Mouse (Mus musculus) embryonic facial prominence, embryonic 15.5 days (tissue): ENCODE data around the gene Mul1. TPM values are rescaled to one million over a fixed set of nuclear protein-coding genes. Genes with fewer than 3 reads are reported as not detected.
"Not testable (repeated sequence)": the region's sequence is repeated elsewhere in the genome, so short reads cannot be mapped to it uniquely, and the experiment has no call there.

Source experiments
- ATAC-seq: fragments of 200-750 bp; cut with Nextera tagmentation; 2 replicates; pipeline ENCODE4 v1.8.0; 2017; ENCODE audit warnings: low read depth, moderate TSS enrichment; ENCODE audit not compliant: insufficient number of reproducible peaks, low FRiP score, low TSS enrichment
- H3K27ac ChIP-seq: fragments of 300-500 bp; sonication (generic); replicated peaks from 2 replicates; pipeline ENCODE4 v1.5.1; 2015; ENCODE audit warnings: mild to moderate bottlenecking, inconsistent platforms
- H3K27me3 ChIP-seq: fragments of 300-500 bp; sonication (generic); 2 replicates; pipeline ENCODE4 v1.6.1; 2015; ENCODE audit warnings: inconsistent platforms
- H3K36me3 ChIP-seq: fragments of 300-500 bp; sonication (generic); 2 replicates; pipeline ENCODE4 v1.6.1; 2015; ENCODE audit warnings: mild to moderate bottlenecking, inconsistent platforms
- H3K4me1 ChIP-seq: fragments of 300-500 bp; sonication (generic); 2 replicates; pipeline ENCODE4 v1.6.1; 2015; ENCODE audit warnings: inconsistent platforms
- H3K4me2 ChIP-seq: fragments of 300-500 bp; sonication (generic); replicated peaks from 2 replicates; pipeline ENCODE4 v1.6.1; 2015; ENCODE audit warnings: mild to moderate bottlenecking, inconsistent platforms
- H3K4me3 ChIP-seq: fragments of 300-500 bp; sonication (generic); replicated peaks from 2 replicates; pipeline ENCODE4 v1.5.1; 2015; ENCODE audit warnings: mild to moderate bottlenecking, inconsistent platforms
- H3K9ac ChIP-seq: fragments of 300-500 bp; sonication (generic); 2 replicates; pipeline ENCODE4 v1.6.1; 2015; ENCODE audit warnings: inconsistent platforms
- H3K9me3 ChIP-seq: fragments of 300-500 bp; sonication (generic); replicated peaks from 2 replicates; pipeline ENCODE4 v1.6.1; 2016; ENCODE audit warnings: inconsistent platforms
- WGBS: fragments of 180-500 bp; shearing (Covaris S2); methylation state at CpG from one replicate; pipeline ENCODE4 v1.1.7; 2015; 5-methylcytosine and 5-hydroxymethylcytosine counted together
- polyA plus RNA-seq: library from polyadenylated mRNA; unstranded; fragments of >200 nt; fragmentation: Nextera tagmentation; extraction: Ambion mirVana; gene quantifications from 2 replicates; pipeline ENCODE4 v1.2.1, GENCODE M21; 2015

Gene Mul1
- polyA plus RNA-seq, 1 experiment from 2014 or later: 17.7 TPM

DNA sequence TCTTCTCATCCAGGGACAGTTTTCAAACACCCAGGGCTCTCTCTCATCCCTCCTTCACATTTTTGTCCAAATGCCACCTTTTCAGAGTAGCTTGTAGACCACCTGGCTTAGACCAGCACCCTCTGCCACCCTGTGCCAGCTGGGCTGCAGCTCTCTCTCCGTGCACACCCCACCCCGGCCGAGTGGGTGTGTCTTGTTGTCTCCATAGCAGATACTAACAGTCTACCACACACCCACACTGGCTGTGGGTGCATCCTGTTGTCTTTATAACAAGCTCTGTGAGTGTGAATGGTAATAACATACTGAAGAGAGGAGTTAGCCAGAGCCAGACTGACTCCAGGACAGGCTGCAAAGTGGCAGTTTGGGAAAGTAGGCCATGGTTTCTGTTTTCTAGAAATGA lies 18.5 kb upstream of the Mul1 start:
- H3K9ac ChIP-seq: no peak overlapping the region
- no peaks in the 10 kb centered on the region for H3K36me3 ChIP-seq
- ATAC-seq: no peak
- H3K4me3 ChIP-seq: no peak overlapping the region
- no peaks in the 10 kb centered on the region for H3K9me3 ChIP-seq
- H3K4me1 ChIP-seq: peaks cover 9% of the 10 kb centered on the region; the same call in 1 of the 2 replicates
- WGBS: 73% methylated on average over 3 of the region's 3 CpGs
- no peak overlapping the region for H3K27ac ChIP-seq
- no peak overlapping the region for H3K4me2 ChIP-seq
- H3K27me3 ChIP-seq: peaks cover 42% of the 10 kb centered on the region

DNA sequence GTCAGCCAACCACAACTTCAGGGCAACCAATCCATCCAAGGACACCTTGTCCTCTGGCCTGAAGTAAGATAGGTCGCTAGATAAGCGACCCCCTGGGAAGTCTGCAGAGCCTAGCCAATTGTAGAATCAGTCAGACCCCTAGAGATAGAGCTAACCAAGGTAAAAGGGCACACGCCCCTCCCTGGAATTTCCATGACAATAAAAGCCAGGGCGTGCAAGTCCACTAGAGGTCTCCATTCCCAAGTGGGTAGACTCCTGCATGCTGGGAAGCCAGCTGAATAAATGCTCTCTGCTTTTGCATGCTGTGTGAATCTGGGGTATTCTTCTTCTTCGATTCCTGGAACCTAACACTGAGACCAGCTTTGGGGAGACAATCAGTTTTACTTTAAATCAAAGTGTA lies 18.1 kb upstream of the Mul1 start:
- Histone ChIP-seq H3K4me3 (no peak overlapping the region), H3K27me3 (peaks cover 42% of the 10 kb centered on the region), H3K36me3 (no peaks in the 10 kb centered on the region), H3K9me3 (no peaks in the 10 kb centered on the region), H3K4me1 (peaks cover 9% of the 10 kb centered on the region; the same call in 1 of the 2 replicates), H3K27ac (no peak overlapping the region), H3K9ac (no peak overlapping the region), H3K4me2 (no peak overlapping the region)
- no peak for ATAC-seq
- WGBS: 54% methylated on average over 5 of the region's 5 CpGs

DNA sequence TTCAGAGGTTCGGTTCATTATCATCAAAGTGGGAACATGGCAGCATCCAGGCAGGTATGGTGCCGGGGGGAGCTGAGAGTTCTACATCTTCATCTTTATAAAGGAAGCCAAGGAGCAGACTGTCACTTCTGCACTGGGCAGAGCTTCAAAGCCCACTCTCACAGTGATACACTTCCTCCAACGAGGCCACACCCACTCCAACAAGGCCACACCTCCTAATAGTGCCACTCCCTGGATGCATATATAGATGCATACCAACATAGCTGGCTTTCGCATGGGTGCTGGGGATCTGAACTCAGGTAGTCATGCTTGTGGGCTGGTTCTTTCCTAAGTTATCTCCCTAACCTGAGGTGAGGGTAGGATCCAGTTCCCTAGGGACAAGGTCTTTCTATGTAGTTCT lies 16.6 kb upstream of the Mul1 start:
- Histone ChIP-seq H3K4me2 (no peak overlapping the region), H3K9ac (no peak overlapping the region), H3K4me3 (no peak overlapping the region), H3K27me3 (peaks cover 39% of the 10 kb centered on the region), H3K4me1 (peaks cover 9% of the 10 kb centered on the region; the same call in 1 of the 2 replicates), H3K9me3 (no peaks in the 10 kb centered on the region), H3K27ac (no peak overlapping the region), H3K36me3 (no peaks in the 10 kb centered on the region)
- ATAC-seq: no peak
- 77% methylated on average over 4 of the region's 4 CpGs for WGBS

DNA sequence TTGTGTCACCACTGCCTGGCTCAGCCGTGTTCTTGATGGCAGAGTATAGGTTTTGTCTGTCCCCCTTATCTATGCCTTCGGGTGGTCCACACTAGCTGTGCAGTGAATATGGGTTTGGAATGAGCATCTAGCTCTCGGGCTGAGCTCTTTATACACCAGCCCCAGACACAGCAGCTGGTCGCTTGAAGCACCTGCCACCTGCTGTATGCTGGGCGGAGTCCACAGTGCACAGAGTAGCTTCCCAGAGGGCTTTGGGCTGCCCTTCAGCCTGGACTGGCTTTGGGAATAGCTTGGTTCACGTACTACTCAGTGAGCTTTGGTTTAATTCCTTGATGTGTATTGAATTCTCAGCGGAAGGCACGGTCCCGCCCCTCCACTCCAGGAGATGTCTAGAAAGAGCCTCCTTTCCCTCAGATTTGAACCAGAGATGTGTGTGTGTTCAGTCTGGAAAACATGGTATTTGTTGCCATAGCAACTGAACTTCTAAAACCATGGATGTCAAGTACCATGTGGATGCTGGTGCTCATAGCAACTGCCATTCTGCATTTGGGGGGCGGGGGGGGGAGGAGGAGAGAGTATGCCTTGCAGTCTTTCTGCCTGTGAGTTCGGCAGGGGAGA lies 16.0 kb upstream of the Mul1 start:
- H3K4me3 ChIP-seq: no peak overlapping the region
- H3K9me3 ChIP-seq: no peaks in the 10 kb centered on the region
- H3K4me1 ChIP-seq: peaks cover 9% of the 10 kb centered on the region; the same call in 1 of the 2 replicates
- H3K9ac ChIP-seq: no peak overlapping the region
- 59% methylated on average over 11 of the region's 11 CpGs for WGBS
- no peaks in the 10 kb centered on the region for H3K36me3 ChIP-seq
- peaks cover 35% of the 10 kb centered on the region for H3K27me3 ChIP-seq
- no peak overlapping the region for H3K27ac ChIP-seq
- H3K4me2 ChIP-seq: no peak overlapping the region
- no peak for ATAC-seq

DNA sequence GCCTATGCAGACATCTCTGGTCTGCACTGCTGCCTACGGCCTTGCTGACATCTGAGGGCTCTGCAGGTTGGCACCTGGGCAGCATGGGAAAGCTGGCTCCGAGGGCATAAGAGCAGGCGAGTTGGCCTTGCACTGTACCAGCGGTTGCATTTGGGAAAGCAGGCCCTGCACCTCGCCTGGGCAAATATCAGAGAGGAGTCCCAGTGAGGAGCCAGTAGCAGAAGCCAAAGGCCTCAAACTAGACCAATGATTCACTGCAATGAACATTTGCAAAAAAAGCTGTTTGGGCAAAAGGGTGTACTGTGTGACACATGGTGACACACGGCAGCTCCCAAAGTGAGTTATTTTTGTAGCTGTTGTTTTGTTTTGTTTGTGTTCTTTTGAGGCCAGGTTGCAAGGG lies 9.4 kb upstream of the Mul1 start:
- H3K36me3 ChIP-seq: no peaks in the 10 kb centered on the region
- 0 out of 2 replicates have a peak, but pooled peaks cover 5% of the 10 kb centered on the region for H3K27me3 ChIP-seq
- H3K4me3 ChIP-seq: no peak overlapping the region
- H3K4me2 ChIP-seq: no peak overlapping the region
- no peak for ATAC-seq
- no peaks in the 10 kb centered on the region; the same call in 1 of the 2 replicates for H3K4me1 ChIP-seq
- no peak overlapping the region for H3K27ac ChIP-seq
- H3K9me3 ChIP-seq: no peaks in the 10 kb centered on the region
- no peak overlapping the region for H3K9ac ChIP-seq
- 76% methylated on average over 6 of the region's 6 CpGs for WGBS

DNA sequence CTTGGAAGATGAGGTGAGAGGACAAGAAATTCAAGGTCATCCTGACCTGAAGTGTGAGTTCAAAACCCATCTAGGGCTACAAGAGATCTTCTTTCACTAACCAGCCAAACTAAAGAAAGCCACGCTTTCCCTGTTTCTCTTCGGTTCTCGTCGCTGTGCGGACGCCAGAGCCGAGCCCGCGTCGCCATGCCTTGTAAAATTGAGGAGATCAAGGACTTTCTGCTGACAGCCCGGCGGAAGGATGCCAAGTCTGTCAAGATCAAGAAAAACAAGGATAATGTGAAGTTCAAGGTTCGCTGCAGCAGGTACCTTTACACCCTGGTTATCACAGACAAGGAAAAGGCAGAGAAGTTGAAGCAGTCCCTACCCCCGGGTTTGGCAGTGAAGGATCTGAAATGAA lies 8.9 kb upstream of the Mul1 start:
- H3K9ac ChIP-seq, H3K4me1 ChIP-seq, H3K9me3 ChIP-seq, H3K27me3 ChIP-seq, H3K36me3 ChIP-seq, ATAC-seq, H3K4me3 ChIP-seq, H3K4me2 ChIP-seq, H3K27ac ChIP-seq: not testable (repeated sequence)
- WGBS: 88% methylated on average over 14 of the region's 14 CpGs

DNA sequence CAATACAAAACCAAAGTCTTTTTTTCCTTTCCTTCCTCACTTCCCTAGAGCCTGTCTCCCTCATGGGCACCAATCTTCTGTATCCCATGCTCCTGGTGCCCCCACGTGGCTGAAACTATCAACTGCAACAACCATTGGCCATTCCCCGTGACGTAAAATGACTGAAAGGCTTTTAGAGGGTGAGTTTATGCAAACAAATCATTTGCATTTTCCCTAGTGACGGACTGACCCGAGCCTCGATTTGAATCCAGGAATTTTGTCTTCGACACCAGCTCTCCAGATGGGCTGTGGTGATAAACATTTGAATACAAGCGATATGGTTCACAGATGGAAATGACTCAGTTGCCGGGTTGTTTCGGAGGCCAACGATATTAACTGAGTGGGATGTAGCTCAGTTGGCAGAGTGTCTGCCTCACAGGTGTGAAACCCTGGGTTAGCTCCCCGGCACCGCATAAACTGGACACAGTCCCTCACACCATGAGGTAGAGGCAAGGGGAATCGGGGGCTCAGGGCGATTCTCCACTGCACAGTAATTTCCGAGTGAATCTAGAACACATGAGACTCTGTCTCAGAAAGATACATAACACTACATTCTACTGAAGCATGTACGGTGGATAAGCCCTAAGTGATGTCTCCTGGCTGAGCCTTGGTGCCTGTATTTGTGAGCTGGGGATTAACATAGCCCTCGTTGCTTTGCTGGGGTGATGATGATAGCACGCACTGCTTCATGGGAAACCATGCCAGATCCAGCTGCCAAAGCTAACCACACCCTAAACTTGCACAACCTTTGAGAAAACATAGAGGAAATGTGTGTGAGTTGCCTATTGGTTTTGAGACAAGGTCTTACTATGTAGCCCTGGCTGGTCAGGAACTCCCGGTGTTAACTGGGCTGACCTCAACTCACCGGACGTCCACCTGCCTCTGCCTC lies 7.4 kb upstream of the Mul1 start:
- no peaks in the 10 kb centered on the region for H3K36me3 ChIP-seq
- H3K27me3 ChIP-seq: no peaks in the 10 kb centered on the region
- H3K9me3 ChIP-seq: no peaks in the 10 kb centered on the region
- no peak overlapping the region for H3K27ac ChIP-seq
- 38% methylated on average over 22 of the region's 22 CpGs for WGBS
- no peak overlapping the region for H3K9ac ChIP-seq
- peak overlapping the region; percentile 30; the same call in 1 of the 2 replicates for H3K4me2 ChIP-seq
- H3K4me1 ChIP-seq: no peaks in the 10 kb centered on the region; the same call in 1 of the 2 replicates
- no peak overlapping the region for H3K4me3 ChIP-seq
- ATAC-seq: no peak

DNA sequence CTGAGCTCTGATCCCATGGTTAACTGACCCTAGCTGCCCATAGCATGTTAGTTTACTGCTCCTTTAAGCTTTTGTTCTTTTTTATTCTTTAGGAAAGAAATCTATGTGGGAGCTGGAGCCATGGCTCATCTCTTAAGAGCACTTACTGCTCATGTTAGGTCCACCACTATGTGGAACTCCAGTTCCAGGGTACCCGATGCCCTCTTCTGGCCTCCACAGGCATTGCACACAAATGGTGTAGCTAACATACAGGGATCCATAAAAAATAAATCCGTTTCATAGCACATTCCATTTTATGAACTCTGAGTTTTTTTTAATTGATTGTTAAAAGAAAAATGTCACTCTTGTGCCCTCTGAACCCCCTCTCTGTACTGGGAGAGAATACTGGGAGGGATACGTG lies 4.7 kb upstream of the Mul1 start:
- WGBS: 46% methylated on average over 3 of the region's 3 CpGs
- Histone ChIP-seq H3K27me3 (no peaks in the 10 kb centered on the region), H3K4me2 (no peak overlapping the region), H3K4me3 (no peak overlapping the region), H3K27ac (no peak overlapping the region), H3K4me1 (no peaks in the 10 kb centered on the region; the same call in 1 of the 2 replicates), H3K9me3 (no peaks in the 10 kb centered on the region), H3K9ac (no peak overlapping the region), H3K36me3 (no peaks in the 10 kb centered on the region)
- no peak for ATAC-seq

DNA sequence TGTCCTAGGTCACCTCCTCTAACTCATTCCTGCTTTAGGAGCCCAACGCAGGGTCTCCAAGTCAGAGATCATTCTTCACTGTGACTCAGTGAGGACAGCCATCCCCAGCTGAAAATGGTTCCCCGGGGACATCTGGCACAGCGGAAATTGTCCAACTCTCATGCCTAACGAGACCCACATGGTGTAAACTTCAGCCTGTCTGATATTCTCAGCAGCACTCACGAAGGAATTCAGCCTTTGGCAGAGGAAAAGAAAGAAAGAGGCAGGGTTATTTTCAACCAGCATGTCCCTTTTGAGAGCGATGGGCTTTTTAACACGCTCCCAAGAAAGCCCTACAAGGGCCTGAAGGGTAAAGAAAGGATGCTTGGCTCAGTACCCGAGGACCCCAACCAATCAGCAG lies 3.1 kb upstream of the Mul1 start:
- Histone ChIP-seq H3K27me3 (no peaks in the 10 kb centered on the region), H3K36me3 (no peaks in the 10 kb centered on the region), H3K27ac (0 out of 2 replicates have a peak overlapping the region, but pooled peaks have one; percentile 1), H3K4me1 (peaks cover 10% of the 10 kb centered on the region), H3K9ac (no peak overlapping the region), H3K4me2 (no peak overlapping the region), H3K9me3 (no peaks in the 10 kb centered on the region), H3K4me3 (no peak overlapping the region)
- 29% methylated on average over 8 of the region's 8 CpGs for WGBS
- ATAC-seq: no peak

DNA sequence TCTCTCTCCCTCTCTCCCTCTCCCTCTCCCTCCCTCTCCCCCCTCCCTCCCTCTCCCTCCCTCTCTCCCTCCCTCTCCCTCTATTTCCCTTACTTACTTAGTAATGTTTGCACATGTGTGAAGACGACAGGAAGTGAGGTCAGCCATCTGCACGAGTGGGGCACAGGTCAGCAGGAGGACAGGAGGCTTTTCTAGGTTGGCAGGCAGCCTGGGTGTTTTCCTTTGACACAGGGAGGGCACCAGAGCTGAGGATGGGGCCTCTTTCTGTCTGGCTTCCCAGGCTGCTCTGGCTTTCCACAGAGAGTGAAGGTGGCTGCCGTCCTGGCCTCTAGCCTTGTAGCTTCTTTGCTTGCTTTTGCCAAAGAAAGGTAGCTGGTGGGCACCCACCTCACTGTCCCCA lies 5.6 kb downstream of the Mul1 start:
- no peak overlapping the region for H3K4me2 ChIP-seq
- WGBS: 49% methylated on average over 3 of the region's 3 CpGs
- H3K9ac ChIP-seq: no peak overlapping the region
- peaks cover 9% of the 10 kb centered on the region for H3K4me1 ChIP-seq
- no peaks in the 10 kb centered on the region for H3K27me3 ChIP-seq
- H3K27ac ChIP-seq: no peak overlapping the region
- no peak overlapping the region for H3K4me3 ChIP-seq
- H3K9me3 ChIP-seq: no peaks in the 10 kb centered on the region
- peaks cover 52% of the 10 kb centered on the region for H3K36me3 ChIP-seq
- ATAC-seq: no peak

DNA sequence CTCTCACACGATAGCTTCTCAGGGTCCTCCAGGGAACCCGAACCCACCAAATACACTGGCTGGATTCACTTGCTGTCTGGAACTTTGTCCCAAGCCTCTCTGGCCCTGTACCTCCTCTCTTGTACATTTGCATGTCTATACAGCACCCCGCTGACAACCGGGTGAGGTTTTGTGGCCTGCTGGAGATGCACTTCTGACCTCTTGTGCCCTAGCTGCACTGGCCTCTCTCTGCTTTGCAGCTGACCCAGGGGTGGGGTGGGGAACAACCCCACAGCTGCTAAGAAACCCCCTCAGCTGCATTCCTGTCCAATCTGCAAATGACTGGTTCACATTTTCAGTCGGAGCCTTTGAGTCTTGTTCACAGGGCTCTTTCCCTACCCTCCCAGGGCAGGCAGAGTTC lies 10.5 kb downstream of the Mul1 start:
- no peak overlapping the region for H3K4me2 ChIP-seq
- no peak for ATAC-seq
- no peak overlapping the region for H3K4me3 ChIP-seq
- no peak overlapping the region for H3K27ac ChIP-seq
- peaks cover 12% of the 10 kb centered on the region for H3K27me3 ChIP-seq
- H3K4me1 ChIP-seq: peaks cover 7% of the 10 kb centered on the region
- no peak overlapping the region for H3K9ac ChIP-seq
- peaks cover 20% of the 10 kb centered on the region for H3K36me3 ChIP-seq
- H3K9me3 ChIP-seq: no peaks in the 10 kb centered on the region
- WGBS: 17% methylated on average over 5 of the region's 5 CpGs
